Mouse (Mus musculus): Measurements from ENCODE around the gene Tgoln1. TPM values are rescaled to one million over a fixed set of nuclear protein-coding genes. Genes with fewer than 3 reads are reported as not detected.

Gene Tgoln1
- total and polyA plus RNA-seq, 2 experiments from 2014 or later = 29.0 to 30.9 TPM

GRCm38 (mm10) chr6:72644576-72644975 is 27.8 kb upstream of the Tgoln1 start:
- DNase-seq (no peak), ATAC-seq (no peak)
- no peaks in the 10 kb centered on the region for H3K36me3 ChIP-seq (ENCODE audit: insufficient read depth)
- no peak overlapping the region for H3K9ac ChIP-seq
- no peaks in the 10 kb centered on the region for H3K27me3 ChIP-seq (ENCODE audit: insufficient read depth, low read length)
- no peak overlapping the region for H3K27ac ChIP-seq (ENCODE audit: low read depth, low read length)
- no peak overlapping the region for H3K4me2 ChIP-seq (ENCODE audit: low read depth)
- no peak overlapping the region for H3K4me3 ChIP-seq (ENCODE audit: low read depth, low read length)
- no peak for TF ChIP-seq CTCF (IDR thresholded peaks at IDR 0.05; ENCODE audit: low read depth)
- no peaks in the 10 kb centered on the region for H3K9me3 ChIP-seq (ENCODE audit: low read length)
- 59% methylated on average over 4 of the region's 4 CpGs for WGBS
- H3K4me1 ChIP-seq (ENCODE audit: insufficient read depth) = no peaks in the 10 kb centered on the region

- H3K4me3 ChIP-seq (ENCODE audit: low read depth, low read length) = no peak overlapping the region
- H3K27ac ChIP-seq (ENCODE audit: low read depth, low read length) = no peak overlapping the region
- no peaks in the 10 kb centered on the region for H3K4me1 ChIP-seq (ENCODE audit: insufficient read depth)
- H3K27me3 ChIP-seq (ENCODE audit: insufficient read depth, low read length) = no peaks in the 10 kb centered on the region
- no peak overlapping the region for H3K4me2 ChIP-seq (ENCODE audit: low read depth)
- no peak for TF ChIP-seq CTCF (IDR thresholded peaks at IDR 0.05; ENCODE audit: low read depth)
- ATAC-seq (no peak), DNase-seq (no peak)
- no peak overlapping the region for H3K9ac ChIP-seq
- no peaks in the 10 kb centered on the region for H3K36me3 ChIP-seq (ENCODE audit: insufficient read depth)
- 88% methylated on average over 18 of the region's 18 CpGs for WGBS
- no peaks in the 10 kb centered on the region for H3K9me3 ChIP-seq (ENCODE audit: low read length)
These were observed 24.6 kb upstream of the Tgoln1 start for GRCm38 (mm10) chr6:72641218-72641954.

GRCm38 (mm10) chr6:72636940-72637339 is 20.1 kb upstream of the Tgoln1 start:
- Histone ChIP-seq H3K27ac (ENCODE audit: low read depth, low read length) (no peak overlapping the region), H3K27me3 (ENCODE audit: insufficient read depth, low read length) (no peaks in the 10 kb centered on the region), H3K9me3 (ENCODE audit: low read length) (no peaks in the 10 kb centered on the region), H3K4me2 (ENCODE audit: low read depth) (no peak overlapping the region), H3K9ac (no peak overlapping the region), H3K36me3 (ENCODE audit: insufficient read depth) (no peaks in the 10 kb centered on the region), H3K4me1 (ENCODE audit: insufficient read depth) (no peaks in the 10 kb centered on the region), H3K4me3 (ENCODE audit: low read depth, low read length) (no peak overlapping the region)
- WGBS = 88% methylated on average over 3 of the region's 3 CpGs
- ATAC-seq = no peak
- DNase-seq = no peak
- TF ChIP-seq CTCF (IDR thresholded peaks at IDR 0.05; ENCODE audit: low read depth) = peak; percentile 48

- WGBS = 51% methylated on average over 12 of the region's 12 CpGs
- Histone ChIP-seq H3K4me2 (ENCODE audit: low read depth) (no peak overlapping the region), H3K4me3 (ENCODE audit: low read depth, low read length) (no peak overlapping the region), H3K27me3 (ENCODE audit: insufficient read depth, low read length) (no peaks in the 10 kb centered on the region), H3K27ac (ENCODE audit: low read depth, low read length) (no peak overlapping the region), H3K36me3 (ENCODE audit: insufficient read depth) (no peaks in the 10 kb centered on the region), H3K4me1 (ENCODE audit: insufficient read depth) (no peaks in the 10 kb centered on the region), H3K9ac (no peak overlapping the region), H3K9me3 (ENCODE audit: low read length) (no peaks in the 10 kb centered on the region)
- TF ChIP-seq CTCF (IDR thresholded peaks at IDR 0.05; ENCODE audit: low read depth) = peak; percentile 75
- DNase-seq = peak; percentile 77
- ATAC-seq = peak; percentile 67
These were observed 19.1 kb upstream of the Tgoln1 start for GRCm38 (mm10) chr6:72635760-72636431.

GRCm38 (mm10) chr6:72634311-72634710 is 17.5 kb upstream of the Tgoln1 start:
- no peak overlapping the region for H3K9ac ChIP-seq
- H3K4me1 ChIP-seq (ENCODE audit: insufficient read depth) = no peaks in the 10 kb centered on the region
- H3K4me2 ChIP-seq (ENCODE audit: low read depth) = no peak overlapping the region
- no peaks in the 10 kb centered on the region for H3K27me3 ChIP-seq (ENCODE audit: insufficient read depth, low read length)
- no peak overlapping the region for H3K27ac ChIP-seq (ENCODE audit: low read depth, low read length)
- no peak for DNase-seq
- no peak overlapping the region for H3K4me3 ChIP-seq (ENCODE audit: low read depth, low read length)
- H3K36me3 ChIP-seq (ENCODE audit: insufficient read depth) = no peaks in the 10 kb centered on the region
- WGBS = 85% methylated on average over 10 of the region's 10 CpGs
- no peak for ATAC-seq
- no peak for TF ChIP-seq CTCF (IDR thresholded peaks at IDR 0.05; ENCODE audit: low read depth)
- H3K9me3 ChIP-seq (ENCODE audit: low read length) = no peaks in the 10 kb centered on the region

- Histone ChIP-seq H3K4me1 (ENCODE audit: insufficient read depth) (no peaks in the 10 kb centered on the region), H3K27ac (ENCODE audit: low read depth, low read length) (no peak overlapping the region), H3K4me2 (ENCODE audit: low read depth) (no peak overlapping the region), H3K9ac (no peak overlapping the region), H3K9me3 (ENCODE audit: low read length) (no peaks in the 10 kb centered on the region), H3K36me3 (ENCODE audit: insufficient read depth) (no peaks in the 10 kb centered on the region), H3K4me3 (ENCODE audit: low read depth, low read length) (no peak overlapping the region), H3K27me3 (ENCODE audit: insufficient read depth, low read length) (no peaks in the 10 kb centered on the region)
- no peak for DNase-seq
- TF ChIP-seq CTCF (IDR thresholded peaks at IDR 0.05; ENCODE audit: low read depth) = no peak
- 74% methylated on average over 6 of the region's 6 CpGs for WGBS
- ATAC-seq = peak; percentile 50; the same call in 1 of the 2 replicates
These were observed 14.9 kb upstream of the Tgoln1 start for GRCm38 (mm10) chr6:72631700-72632099.

GRCm38 (mm10) chr6:72630961-72631360 is 14.2 kb upstream of the Tgoln1 start:
- TF ChIP-seq CTCF (IDR thresholded peaks at IDR 0.05; ENCODE audit: low read depth) = no peak
- no peak for ATAC-seq
- H3K9ac ChIP-seq = no peak overlapping the region
- H3K4me3 ChIP-seq (ENCODE audit: low read depth, low read length) = no peak overlapping the region
- DNase-seq = no peak
- no peaks in the 10 kb centered on the region for H3K27me3 ChIP-seq (ENCODE audit: insufficient read depth, low read length)
- H3K4me1 ChIP-seq (ENCODE audit: insufficient read depth) = no peaks in the 10 kb centered on the region
- WGBS = 88% methylated on average over 14 of the region's 14 CpGs
- no peaks in the 10 kb centered on the region for H3K9me3 ChIP-seq (ENCODE audit: low read length)
- H3K36me3 ChIP-seq (ENCODE audit: insufficient read depth) = no peaks in the 10 kb centered on the region
- no peak overlapping the region for H3K4me2 ChIP-seq (ENCODE audit: low read depth)
- no peak overlapping the region for H3K27ac ChIP-seq (ENCODE audit: low read depth, low read length)

Measured in forebrain, postnatal 0 days (tissue).